Mouse (Mus musculus): Measurements from ENCODE around the gene Slc22a17.

GRCm38 (mm10) chr14:54857891-54858290 is 55.0 kb downstream of the Slc22a17 start:
- TF ChIP-seq CTCF (IDR thresholded peaks at IDR 0.05; ENCODE audit: low read depth) (no peak), EP300 (IDR thresholded peaks at IDR 0.05; ENCODE audit: low read depth) (no peak)
